Mouse (Mus musculus) erythroblast, embryonic 14.5 days (primary cell): ENCODE data around the gene Gm8947.
"Not testable (repeated sequence)": the region's sequence is repeated elsewhere in the genome, so short reads cannot be mapped to it uniquely, and the experiment has no call there.

ENCODE experiments used
- GATA1 ChIP-seq: IDR thresholded peaks from 2 replicates; pipeline ENCODE4 v1.6.1; 2012; ENCODE audit warnings: low read length, inconsistent platforms, mixed read lengths
- TAL1 ChIP-seq: IDR thresholded peaks from 3 replicates; pipeline ENCODE4 v1.6.1; 2012; ENCODE audit warnings: low read length, inconsistent platforms, mixed read lengths

GRCm38 (mm10) chr1:151200620-151201019 is 8.4 kb downstream of the Gm8947 start:
- TF ChIP-seq GATA1, TAL1: not testable (repeated sequence)
